Mouse (Mus musculus) mouse trophoblast stem cell (cell line): ENCODE results near the gene Nosip.
"Not testable (repeated sequence)": the region's sequence is repeated elsewhere in the genome, so short reads cannot be mapped to it uniquely, and the experiment has no call there.

Experiments used
- in situ Hi-C, 2 experiments: fragments of 300-500 bp; cut with MseI, MboI; formaldehyde crosslinking; loops; 2 replicates in 1 of 2; 3 replicates in 1 of 2; pipeline ENCODE4 v1.15.1; 2025

Gene Nosip

GRCm38 (mm10) chr7:45062239-45062835 lies at the start of gene Nosip, which contains the start of gene Prrg2:
Gene Nosip (plus strand): TSS chr7:45062429.
Gene Prrg2 (minus strand): TSS chr7:45062677.
- in situ Hi-C loops: no loop called here

GRCm38 (mm10) chr7:45012824-45013223 lies 49.4 kb upstream of the Nosip start:
- in situ Hi-C loops: no loop called here

DNA sequence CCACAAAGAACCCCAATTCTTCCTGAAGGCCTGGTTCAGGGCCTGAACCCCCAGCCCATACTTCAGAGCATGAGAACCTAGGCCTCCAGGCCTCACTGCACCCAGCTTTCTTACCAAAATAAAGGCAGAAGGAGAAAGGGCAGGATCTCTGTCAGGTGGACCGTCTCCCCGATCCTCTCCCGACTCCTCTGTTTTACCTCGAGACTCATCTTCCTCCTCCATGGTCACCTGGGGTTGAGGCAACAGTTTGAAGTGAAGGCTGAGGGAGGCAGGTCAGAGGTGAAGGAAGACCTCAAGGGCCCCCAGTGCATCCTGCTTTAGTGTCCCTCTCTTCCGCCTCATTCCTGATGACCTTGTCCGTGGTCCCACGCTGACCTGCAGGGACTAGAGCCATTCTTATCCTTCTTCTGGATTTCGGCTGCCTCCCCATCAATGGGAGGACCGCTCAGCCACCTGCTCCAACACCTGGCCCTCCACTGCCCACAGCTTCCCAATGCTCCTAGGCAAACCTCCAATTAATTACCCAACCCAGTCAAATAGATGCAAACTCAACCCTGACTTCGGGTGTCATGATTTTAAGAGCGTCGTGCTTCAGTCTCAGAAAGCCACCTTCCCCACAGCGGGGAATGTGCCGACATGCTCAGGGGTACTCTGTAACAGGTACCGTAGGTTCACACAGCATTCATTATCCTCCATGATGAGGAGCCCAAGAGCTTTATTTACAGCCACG lies 48.7 kb upstream of the Nosip start:
- in situ Hi-C loops: no loop called here

DNA sequence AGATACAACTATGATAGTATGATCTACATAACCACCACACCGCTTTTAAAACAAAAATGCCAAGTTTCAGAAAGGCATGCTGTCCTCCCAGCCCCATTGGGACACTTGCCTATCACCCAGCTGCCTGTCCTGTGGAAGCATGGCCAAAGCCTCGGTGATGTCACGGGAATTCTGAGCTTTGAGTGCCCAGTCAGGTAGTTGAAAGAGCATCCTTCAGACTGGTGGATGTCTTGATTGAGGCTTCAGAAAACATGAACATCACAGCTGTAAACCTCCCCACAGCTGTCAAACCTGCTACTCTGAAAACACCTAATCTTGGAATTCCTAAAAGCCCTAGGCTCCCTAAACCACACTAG lies 48.2 kb upstream of the Nosip start:
- in situ Hi-C loops: no loop called here

- in situ Hi-C loops: no loop called here
These were observed 46.8 kb upstream of the Nosip start for GRCm38 (mm10) chr7:45015344-45015956.

DNA sequence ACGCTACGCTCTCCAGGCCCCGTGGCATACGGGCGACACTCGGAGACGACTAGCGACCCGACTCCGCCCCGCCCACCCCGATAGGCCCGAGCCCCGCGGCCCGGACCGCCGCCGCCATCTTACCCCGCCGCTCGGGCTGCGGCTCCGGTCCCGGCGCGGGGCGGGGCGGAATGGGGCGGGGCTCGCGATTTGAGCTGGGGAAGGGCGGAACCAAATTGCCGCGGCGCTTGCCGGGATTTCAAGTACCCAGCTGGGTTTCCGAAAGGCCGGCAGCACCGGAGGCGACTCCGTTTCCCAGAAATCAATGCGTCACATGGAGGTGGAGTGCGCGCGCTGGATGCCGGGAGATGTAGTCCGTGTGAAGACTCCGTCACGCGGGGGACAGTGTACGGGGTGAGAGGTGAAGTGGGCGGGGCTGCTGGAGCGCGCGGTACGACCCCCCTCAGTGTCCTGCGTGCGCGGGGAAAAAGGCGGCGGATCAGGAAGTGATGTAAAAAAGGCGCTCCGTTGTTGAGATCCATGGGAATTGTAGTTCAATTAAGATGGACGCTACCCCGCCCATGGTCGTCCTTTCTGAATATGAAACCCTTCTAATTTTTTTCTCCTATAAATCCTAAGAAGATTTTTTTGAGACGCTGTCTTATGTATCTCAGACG lies 46.1 kb upstream of the Nosip start, which contains the start of gene Scaf1:
Scaf1 (minus strand) TSS at position 407 of the 656 bp plus-strand sequence.
- in situ Hi-C loops: no loop called here

DNA sequence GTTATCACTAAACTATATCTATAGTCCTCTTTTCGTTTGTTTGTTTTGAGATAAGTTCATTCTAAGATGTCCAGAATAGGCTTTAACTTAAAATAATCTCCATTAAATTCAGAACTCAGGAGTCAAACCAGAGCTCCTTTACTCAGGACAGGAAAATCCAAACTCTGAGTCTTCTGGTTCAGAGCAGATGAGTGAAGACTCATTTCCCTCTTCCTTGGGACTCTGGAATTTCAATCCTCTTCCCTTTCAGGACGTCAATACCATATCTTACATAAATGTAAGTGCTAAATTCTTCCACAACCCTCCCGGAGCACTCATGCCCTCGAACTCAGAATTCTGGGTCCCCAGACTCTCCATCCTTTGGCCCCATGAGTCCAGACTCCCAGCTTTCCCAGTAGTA lies 45.5 kb upstream of the Nosip start:
- in situ Hi-C loops: no loop called here

GRCm38 (mm10) chr7:45017242-45018061 lies 44.8 kb upstream of the Nosip start, which contains the start of gene Rras:
Gene Rras (plus strand): TSS chr7:45017961.
- in situ Hi-C loops: no loop called here

- in situ Hi-C loops: no loop called here
These were observed 43.1 kb upstream of the Nosip start for GRCm38 (mm10) chr7:45019031-45019571.

- in situ Hi-C loops: no loop called here
These were observed 42.0 kb upstream of the Nosip start for GRCm38 (mm10) chr7:45020225-45020624.

- in situ Hi-C loops: not testable (repeated sequence)
These were observed 38.5 kb upstream of the Nosip start for GRCm38 (mm10) chr7:45023711-45024110.

DNA sequence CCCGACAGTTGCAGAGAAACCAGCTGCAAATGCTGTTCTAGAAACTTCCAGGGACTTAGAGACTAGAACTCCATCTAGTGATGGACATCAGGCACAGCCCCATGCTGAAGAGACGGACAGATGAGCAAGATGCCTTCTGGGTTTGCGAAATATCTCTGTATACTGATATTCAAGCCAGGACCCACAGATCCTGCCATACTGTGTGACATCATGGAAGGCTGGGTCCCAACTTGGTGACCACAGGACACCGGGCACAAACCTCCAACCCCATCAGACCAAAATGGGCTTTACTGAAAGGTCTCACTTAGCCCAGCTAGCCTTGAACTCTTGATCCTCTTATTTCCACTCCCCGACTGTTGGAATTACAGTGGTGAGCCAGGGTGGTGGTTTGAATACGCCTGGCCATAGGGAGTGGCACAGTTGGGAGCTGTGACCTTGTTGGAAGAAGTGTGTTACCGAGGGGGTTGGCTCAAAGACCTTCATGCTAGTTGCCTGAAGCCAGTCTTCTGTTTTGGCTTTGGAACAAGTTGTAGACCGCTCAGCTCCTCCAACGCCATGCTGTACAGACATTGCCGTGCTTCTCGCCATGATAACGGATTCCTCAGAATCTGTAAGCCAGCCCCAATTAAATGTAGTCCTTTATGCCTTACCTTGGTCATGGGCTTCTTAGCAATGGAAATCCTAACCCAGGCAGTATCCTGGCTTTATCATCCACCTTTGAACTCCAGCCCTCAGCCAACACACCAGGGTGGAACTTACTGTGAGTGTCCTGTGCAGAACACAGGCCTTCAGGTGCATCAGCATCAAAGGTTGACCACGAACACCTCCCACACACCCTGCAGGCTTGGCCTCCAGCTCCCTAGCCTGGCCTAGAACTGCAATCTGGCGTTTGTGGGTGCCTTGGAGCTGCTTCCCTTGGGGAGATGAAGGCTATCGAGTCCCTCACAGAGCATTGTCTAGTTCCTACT lies 37.7 kb upstream of the Nosip start:
- in situ Hi-C loops: no loop called here

- in situ Hi-C loops: no loop called here
These were observed 36.5 kb upstream of the Nosip start for GRCm38 (mm10) chr7:45025601-45026220.

GRCm38 (mm10) chr7:45026256-45026655 lies 36.0 kb upstream of the Nosip start:
- in situ Hi-C loops: no loop called here

DNA sequence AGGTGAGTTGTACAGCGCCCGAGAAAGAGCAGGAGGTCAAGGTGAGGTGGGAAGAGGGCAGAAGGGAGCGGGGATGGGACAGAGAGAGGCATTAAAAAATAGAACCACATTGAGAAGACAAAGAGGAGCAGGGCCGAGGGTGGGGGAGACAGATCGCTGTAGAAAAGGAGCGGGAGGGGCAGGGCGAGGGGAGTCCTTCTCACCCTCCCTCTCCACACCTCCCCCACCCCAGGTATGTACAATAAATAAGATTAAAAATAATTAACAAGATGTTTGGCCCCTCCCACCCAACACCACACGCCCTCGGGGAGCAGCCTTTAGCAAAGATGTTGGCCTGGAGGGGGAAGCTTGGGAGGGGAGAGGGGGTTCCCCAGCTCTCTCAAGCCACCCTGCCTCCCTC lies 34.5 kb upstream of the Nosip start:
- in situ Hi-C loops: no loop called here

DNA sequence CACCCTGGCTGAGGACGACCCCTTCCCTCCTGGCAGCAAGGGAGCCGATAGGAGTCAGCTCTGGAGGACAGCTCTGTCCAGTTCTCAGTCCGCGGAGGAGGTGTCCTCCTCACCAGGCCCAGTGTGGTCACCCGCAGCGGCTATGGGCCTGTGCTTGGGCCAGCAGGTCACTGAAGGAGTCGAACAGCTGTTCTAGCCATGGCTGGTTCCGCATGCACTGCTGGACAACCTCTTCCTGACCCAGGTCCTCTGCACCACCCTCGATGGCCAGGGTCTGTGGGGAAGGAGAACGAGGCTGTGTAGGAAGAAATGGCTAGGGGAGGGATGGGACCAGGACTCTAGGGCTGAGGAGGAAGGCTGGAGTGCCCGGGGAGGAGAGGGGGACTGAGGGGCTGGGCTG lies 33.9 kb upstream of the Nosip start:
- in situ Hi-C loops: no loop called here

DNA sequence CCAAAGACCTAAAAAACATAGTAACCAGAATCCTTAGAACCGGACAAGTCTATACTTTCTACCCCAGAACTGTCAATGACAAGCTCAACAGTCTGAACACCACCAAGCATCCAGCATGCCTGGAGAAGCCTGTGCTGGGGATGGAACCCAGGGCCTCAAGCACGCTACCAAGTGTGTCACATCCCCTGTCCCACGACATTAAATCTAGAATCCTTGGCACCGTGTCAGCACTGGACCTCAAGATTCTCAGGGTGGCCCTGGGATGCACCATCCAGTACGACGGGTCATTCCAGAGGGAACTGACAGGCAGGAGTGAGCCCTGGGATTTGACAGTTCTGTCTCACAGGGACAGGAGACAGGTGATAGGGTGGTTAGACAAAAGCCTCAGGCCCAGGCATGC lies 32.2 kb upstream of the Nosip start:
- in situ Hi-C loops: no loop called here

GRCm38 (mm10) chr7:45030857-45031256 lies 31.4 kb upstream of the Nosip start:
- in situ Hi-C loops: no loop called here

DNA sequence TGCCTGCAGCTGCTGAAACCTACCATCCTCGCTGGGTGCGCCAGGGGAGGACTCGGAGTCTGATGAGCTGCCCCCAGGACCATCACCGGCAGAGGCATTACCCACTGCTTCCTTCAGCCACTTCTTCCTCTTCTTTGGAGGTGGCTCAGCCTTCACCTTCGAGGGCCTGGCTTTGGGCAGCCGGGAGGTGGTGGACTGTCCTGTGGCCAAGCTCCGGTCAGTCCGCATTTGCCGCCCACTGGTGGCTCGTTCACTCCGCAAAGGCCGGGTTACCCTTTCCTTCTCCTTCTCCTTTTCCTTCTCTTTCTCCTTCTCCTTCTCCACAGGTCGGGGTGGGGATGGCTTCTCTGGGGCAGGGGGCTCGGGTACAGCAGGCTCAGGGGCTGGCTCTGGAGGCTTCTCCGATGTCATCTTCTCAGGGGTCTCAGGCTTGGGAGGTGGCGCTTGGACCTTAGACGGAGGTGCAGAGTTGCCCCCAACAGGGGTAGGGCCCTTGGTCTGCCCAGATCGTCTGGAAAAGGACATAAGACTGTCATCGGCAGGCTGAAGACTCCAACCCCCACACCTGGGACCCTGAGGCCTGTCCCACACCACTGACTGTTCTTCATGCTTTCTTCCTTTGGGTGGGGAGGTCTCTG lies 28.4 kb upstream of the Nosip start:
- in situ Hi-C loops: no loop called here
